Mouse (Mus musculus) layer of hippocampus, postnatal 36 days (tissue): ENCODE data around the gene Ppil4. TPM values are rescaled to one million over a fixed set of nuclear protein-coding genes. Genes with fewer than 3 reads are reported as not detected.

Experiments used
- DNase-seq, 2 experiments: peaks; one replicate each; pipeline ENCODE4 v3.0.0; 2022
- total RNA-seq, 2 experiments: library from RNA; stranded (reverse); gene quantifications; 2 replicates each; pipeline ENCODE4 v1.2.3; 2021

The Ppil4 gene
- total RNA-seq, 2 experiments from 2014 or later, result 34.9 to 37.9 TPM

- no peak for DNase-seq
Measured at GRCm38 (mm10) chr10:7824663-7825280, 32.1 kb downstream of the Ppil4 start.

DNA sequence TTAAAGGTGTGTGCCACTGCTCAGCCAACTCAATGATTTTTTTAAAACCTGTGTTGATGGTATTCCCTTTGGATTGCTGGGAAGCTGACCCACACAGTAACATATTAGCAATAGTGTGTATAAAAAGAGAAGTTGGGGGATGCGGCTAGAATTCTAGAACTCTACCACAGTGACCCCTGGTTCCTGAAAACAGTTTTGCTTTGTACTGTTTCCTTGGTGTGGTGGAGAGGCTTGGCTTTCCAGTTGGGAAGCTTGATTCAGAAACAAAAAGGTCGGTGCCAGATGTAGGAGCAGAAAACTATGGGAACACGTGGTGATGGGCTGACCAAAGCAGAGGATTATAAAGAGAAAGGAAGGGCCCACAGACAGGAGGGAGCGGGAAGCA is 32.6 kb downstream of the Ppil4 start:
- no peak for DNase-seq

GRCm38 (mm10) chr10:7826106-7826505 is 33.4 kb downstream of the Ppil4 start:
- no peak for DNase-seq

DNA sequence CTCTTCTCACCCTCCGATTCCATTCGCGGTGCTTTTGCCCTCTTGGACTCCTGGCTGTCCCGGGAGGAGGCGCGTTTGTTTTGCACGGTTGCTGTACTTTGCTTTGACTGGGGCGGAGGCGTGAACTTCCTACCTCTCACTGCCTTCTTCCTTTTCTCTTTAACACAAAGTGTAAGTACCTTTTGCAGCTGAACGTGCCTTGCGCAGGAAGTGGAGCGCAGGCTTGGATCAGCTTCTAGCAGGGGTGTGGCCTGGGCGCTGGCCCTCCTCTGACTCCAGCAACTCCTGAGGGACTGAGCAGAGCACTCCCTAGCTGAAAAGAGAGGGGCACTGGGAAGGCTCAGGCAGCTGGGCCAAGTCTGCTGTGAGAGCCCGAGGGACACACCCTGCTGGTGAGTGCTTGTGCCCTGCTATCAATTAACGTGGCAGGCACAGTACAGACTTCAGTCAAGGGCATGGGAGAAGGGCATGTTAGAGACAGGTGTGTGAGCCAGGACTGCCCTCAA is 39.5 kb downstream of the Ppil4 start, which contains the start of gene Zc3h12d:
Gene Zc3h12d (plus strand): TSS at position 300 of the 506 bp plus-strand sequence.
- DNase-seq, result no peak

DNA sequence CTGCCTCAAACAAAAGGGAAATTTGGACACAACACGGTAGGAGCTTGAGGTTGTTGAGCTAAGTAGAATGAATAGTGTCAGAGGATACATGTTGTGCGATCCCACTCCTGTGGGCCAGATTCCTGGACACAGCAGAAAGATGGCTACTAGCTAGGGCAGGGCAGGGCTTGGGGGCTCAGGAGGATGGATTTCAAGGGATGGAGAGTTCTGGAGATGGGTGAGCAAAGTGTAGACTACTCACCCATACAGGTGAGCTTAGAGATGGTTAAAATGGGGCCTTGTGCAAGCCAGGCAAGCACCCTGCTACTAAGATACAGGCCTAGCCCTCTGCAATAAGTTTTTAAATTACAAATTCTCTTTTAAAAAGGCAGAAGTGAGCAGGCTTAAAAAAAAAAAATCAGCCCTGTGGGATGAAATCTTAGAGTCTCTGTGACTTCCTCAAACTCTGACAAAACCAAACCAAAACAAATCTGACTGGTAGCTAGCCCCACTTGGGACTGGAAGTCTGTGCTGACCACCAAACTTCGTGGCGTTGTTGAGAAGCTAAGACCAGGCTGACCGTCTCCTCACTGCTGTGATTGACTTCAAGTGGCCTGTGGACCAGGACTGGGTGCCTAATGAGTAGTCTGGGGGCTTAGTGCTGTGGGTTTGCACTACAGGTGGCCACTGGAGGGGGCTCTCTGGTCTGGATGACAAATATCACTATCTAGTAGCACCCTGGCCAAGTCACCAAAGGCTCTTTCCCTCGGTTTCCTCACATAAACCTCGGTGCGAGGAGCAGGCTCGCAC is 40.9 kb downstream of the Ppil4 start:
- no peak for DNase-seq

DNA sequence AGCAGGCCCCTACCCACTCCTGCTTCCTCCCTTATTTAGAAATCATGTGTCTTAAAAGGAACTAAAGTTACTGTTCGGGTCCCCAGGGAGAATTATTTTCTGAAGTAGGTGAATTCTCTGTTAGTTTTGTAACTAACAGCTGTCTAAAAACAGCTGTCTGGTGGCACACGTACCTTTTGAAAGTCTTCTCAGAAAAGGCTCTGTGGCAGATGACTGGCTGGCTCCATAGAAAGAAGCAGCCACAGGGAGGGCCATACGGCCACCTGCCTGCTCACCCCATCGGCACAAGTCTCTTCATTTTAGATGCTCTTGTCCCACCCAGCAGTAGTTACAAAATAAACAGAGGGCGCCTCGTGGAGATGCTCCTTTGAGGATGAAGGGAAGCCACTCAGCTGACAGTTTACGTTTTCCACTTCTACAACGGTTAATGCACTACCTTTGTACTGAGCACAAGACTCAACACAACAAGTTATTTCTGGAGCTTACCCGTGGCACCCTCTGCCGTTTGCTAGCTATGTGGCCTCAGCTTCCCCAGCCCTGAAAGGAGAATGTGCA is 42.1 kb downstream of the Ppil4 start:
- no peak for DNase-seq

- no peak for DNase-seq
Measured at GRCm38 (mm10) chr10:7836902-7837301, 44.2 kb downstream of the Ppil4 start.

- DNase-seq, result no peak
Measured at GRCm38 (mm10) chr10:7837446-7837845, 44.8 kb downstream of the Ppil4 start.

- DNase-seq, result no peak
Measured at GRCm38 (mm10) chr10:7838036-7838435, 45.3 kb downstream of the Ppil4 start.

DNA sequence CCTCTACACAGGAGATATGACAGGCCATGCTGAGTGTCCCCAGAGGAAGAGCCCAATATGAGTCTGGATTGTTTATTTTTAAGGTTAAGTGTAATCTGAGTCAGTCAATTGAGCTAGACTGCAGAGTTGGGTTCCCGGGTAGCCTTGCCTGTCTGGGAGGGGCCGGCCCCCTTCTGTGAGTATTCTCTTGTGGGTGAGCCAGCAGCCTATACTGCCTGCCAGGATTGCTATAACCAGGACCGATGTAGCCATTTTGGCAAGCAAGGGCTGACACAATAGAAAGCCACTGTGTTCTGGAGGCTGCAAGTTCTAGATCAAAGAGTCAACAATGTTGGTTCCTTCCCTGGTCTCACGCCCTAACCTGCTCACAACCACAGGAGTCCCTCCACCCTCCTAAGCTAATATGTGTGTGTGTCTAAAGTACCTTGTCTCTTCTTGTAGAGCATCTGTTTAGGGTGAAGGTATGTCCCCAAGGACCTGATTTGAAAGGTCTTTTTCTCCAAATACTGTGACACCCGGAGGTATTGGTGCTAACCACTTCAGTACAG is 46.3 kb downstream of the Ppil4 start:
- no peak for DNase-seq

DNA sequence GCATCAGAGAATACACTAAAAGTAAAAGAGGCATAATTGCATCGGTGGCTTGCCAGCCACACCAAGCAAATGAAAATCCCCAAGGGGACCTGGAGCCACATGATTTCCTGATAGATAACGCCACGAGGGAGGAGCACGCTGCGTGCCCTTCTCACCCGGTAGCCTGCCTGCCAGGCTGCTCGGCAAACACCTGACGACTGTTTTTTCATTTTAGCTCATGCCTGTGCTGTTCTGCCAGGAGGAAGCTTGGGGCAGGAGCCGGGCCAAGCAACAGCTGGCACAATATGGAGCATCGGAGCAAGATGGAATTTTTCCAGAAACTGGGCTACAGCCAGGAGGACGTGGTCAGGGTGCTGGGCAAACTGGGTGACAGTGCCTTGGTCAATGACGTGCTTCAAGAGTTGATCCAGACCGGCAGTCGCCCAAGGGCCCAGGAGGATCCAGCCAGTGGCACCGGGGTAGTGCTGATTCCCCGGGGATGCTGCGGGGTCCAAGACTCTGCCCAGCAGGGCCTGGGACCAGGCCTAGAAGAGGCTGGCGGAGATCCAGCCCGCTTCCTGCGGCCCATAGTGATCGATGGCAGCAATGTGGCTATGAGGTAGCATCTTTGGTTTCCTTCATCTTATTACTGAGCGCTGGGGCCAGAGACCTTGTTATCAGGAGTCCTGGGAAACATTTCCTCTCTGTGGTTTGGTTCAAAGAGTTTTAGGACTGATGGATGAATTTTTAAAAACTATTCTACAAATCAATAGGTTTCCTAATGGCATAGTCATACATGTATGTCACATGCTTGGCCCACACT is 47.1 kb downstream of the Ppil4 start:
- no peak for DNase-seq

DNA sequence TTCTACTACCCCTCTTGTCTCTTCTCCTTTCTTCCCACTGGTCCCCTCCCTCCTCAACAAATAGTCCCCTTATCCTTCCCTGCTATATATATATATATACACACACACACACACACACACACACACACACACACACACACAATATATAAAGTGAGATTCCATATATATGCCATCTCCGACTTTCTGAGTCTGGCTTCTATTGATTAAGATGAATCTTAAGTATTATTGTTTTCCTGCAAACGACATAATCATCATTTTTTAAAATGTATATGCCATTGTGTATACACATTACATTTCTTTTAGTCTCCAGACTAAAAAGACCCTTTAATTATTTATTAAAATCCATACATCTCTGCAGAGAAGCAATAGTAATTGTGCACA is 47.7 kb downstream of the Ppil4 start:
- DNase-seq, result no peak

- no peak for DNase-seq
Measured at GRCm38 (mm10) chr10:7840785-7841184, 48.1 kb downstream of the Ppil4 start.

DNA sequence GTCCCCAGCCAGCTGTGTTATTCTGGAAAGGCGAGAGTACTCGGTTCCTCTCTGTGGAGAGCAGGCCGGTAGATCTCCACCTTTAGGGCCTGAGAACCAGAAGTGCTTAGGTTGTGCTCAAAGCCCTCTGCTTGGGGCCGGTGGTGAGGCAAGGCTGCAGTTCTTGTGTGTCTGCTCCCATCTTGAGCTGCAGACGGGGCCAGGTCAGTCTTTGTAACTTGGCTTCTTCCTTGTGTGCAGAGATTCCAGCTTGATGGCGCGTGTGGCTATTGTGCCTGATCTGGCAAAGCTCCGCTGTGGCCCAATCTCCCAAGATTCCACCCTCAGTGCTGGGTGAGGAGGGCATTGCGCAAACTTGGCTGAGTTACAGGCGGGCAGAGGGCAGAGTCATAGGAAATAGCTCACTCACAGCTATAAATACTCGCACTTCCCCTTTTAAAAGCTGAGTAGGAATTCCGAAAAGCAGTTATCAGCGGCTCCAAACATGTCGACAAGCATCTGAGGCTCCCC is 48.9 kb downstream of the Ppil4 start:
- DNase-seq, result peak in 1 of 2 experiments; percentile 16

DNA sequence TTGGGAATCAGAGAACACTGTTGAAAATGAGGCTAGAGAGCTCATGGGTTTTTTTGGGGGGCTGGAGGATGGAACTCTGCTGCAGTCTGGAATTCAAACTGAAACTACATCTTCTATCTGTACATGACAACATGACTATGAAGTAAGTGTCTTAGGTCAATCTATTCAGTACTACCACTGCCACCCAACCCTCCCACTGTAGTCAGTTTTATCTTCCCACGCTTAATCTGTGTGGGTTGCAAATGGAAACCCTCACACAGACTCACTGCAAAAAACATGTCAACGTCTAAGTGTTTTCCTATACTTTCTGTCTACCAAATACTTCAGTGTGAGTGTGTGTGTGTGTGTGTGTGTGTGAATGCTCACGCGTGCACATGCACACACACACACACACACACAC is 50.5 kb downstream of the Ppil4 start:
- DNase-seq, result no peak

DNA sequence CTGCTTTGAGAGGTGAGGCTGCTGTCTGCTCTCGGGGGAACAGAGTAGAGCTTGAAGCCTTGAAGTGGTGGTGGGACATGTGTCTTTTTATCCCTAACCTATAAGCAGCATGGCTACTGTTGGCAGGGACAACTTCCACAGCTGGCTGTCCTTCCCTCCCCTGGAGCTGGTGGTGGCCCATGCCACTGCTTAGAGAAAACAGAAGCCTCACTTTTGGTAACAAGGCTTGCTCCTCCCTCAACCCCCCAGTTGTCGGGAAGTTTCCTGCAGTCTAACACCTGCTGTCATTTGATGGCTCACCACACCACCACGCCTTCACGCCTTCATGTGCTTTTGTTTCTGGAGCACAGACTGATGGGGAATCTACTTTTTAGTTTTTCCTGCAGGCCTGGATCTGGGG is 51.5 kb downstream of the Ppil4 start:
- DNase-seq, result no peak

DNA sequence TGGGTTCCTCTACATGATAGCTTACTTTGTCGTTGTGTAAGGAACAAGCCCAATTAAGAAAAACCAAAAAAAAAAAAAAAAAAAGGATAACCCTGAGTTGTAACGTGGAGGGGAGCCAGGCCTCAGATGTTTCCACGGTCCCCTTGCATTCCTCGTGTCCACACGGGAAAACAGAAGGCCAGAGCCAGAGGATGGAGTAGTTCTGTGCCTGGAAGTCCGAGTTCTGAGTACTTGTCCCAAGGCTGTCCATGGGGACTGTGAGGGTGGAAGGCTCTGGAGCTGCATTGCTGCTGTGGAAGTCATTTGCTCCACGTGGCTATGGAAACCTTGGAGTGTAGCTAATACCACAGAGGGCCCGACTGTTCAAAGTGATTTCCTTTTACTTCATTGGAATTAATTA is 52.4 kb downstream of the Ppil4 start:
- DNase-seq, result no peak

GRCm38 (mm10) chr10:7845991-7846390 is 53.3 kb downstream of the Ppil4 start:
- no peak for DNase-seq

GRCm38 (mm10) chr10:7847166-7847605 is 54.5 kb downstream of the Ppil4 start:
- DNase-seq, result no peak

DNA sequence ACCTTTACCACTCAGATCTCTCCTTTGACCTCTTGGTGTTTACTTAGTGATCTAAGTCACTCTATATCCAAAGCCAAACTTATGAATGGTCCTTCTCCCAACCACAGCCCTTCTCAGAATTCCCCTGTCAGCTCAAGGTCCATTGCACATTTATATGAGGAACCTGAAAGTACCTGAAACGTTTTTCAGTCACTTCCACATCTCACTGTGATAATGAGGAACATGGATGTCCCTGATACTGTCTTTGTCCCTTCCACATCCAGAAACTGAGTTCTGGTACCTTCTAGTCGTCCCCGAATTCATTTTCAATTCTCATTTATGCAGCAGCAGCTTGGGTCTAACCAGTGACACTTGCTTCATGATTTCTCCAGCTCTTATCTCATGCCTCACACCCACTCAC is 59.2 kb downstream of the Ppil4 start:
- no peak for DNase-seq

GRCm38 (mm10) chr10:7860494-7860893 is 67.8 kb downstream of the Ppil4 start:
- DNase-seq, result no peak

DNA sequence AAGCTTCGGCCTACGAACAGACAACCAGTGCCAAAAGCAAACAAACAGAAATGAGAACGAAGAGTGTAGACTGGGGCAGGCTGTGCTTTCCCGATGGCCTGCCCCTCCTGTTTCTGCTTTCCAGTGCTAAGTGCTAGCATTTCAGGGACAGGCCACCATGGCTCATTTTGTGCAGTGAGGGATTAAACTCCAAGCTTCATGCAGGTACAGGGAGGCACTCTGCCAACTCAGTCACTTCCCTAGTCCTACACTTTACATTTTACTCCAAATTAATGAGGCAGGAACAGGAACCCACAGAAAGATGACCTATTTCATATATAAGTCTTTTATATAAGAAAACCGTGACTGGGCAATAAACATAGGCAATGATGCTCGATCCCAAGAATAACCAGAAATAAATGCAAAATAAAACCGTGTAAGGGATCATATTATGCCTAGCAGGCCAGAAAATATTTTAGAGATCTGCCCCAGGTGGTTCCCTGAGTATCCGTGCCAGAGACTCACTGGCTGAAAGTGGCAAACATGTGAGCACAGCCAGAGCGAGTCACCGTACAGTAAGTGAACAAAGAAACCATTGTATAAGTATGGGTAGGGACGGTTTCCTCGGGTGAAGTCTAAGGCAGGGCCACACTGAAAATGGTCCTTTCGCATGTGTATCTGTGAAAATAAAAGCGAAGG is 68.7 kb downstream of the Ppil4 start:
- no peak for DNase-seq
